Mouse (Mus musculus) CH12F3 (cell line): ENCODE results near the gene Thap3.

Experiments used
- in situ Hi-C: fragments of 300-500 bp; cut with MboI; formaldehyde crosslinking; loops from 2 replicates; pipeline ENCODE4 v1.14.3; 2020; ENCODE audit warnings: low sequenced_read_pairs

Thap3 gene

GRCm38 (mm10) chr4:151933505-151934214 lies 55.1 kb downstream of the Thap3 start, which contains the start of gene Dnajc11:
Gene Dnajc11 (plus strand): TSS chr4:151933691.
- in situ Hi-C loops = no loop called here
